Mouse (Mus musculus) embryonic stem cell, embryonic (primary cell): ENCODE data around the gene Castor1.

Experiments
- CTCF ChIA-PET, 4 experiments: fragments of 300-600 bp in 2 of 4; fragments of 350-600 bp in 2 of 4; sonication (Branson Sonifier 250); formaldehyde crosslinking; loops; one replicate each; lab custom pipeline; 2022; ENCODE audit warnings: inconsistent platforms in 2 of 4; lab: Charles Lee
- POLR2A ChIA-PET, 4 experiments: fragments of 300-600 bp in 2 of 4; fragments of 350-600 bp in 2 of 4; sonication (Branson Sonifier 250); formaldehyde crosslinking; loops; one replicate each; lab custom pipeline; 2022; ENCODE audit warnings: antibody characterized with exemption in 4 of 4, inconsistent platforms in 1 of 4; lab: Charles Lee

The Castor1 gene

GRCm38 (mm10) chr11:4217914-4218629 is at the start of gene Castor1:
Gene Castor1, plus strand, starts transcription at chr11:4218225.
- ChIA-PET CTCF (interaction anchor here in 2 of 4 experiments (0.6 to 3.8 kb wide), 18 partner anchors 15 to 297 kb away, joined by 3 to 42 read pairs (median 6); partner anchors contain the start of genes Lif (in 1 of the 2), Rnf215 (in 1 of the 2), Sec14l2 (in 1 of the 2) and Tbc1d10a (in 1 of the 2)), POLR2A (interaction anchor here in 3 of 4 experiments (0.7 to 5.7 kb wide), 23 partner anchors 8 to 94 kb away, joined by 3 to 49 read pairs (median 5); partner anchors contain the start of genes Tbc1d10a (in 2 of the 3), Ccdc157 (in 1 of the 3), Lif (in 1 of the 3) and Rnf215 (in 1 of the 3))

GRCm38 (mm10) chr11:4174586-4174985 is 43.4 kb upstream of the Castor1 start:
- ChIA-PET CTCF (interaction anchor here in 2 of 4 experiments (0.7 to 0.9 kb wide), 2 partner anchors 10 to 84 kb away, joined by 3 read pairs; no protein-coding TSS in a partner anchor), POLR2A (interaction anchor here in 3 of 4 experiments (0.9 to 21.4 kb wide), 9 partner anchors 6 to 41 kb away, joined by 3 to 328 read pairs (median 3); partner anchors contain the start of genes Tbc1d10a (in 3 of the 3), Ccdc157 (in 2 of the 3), Sf3a1 (in 2 of the 3) and Rnf215 (in 1 of the 3))

GRCm38 (mm10) chr11:4177716-4178115 is 40.3 kb upstream of the Castor1 start:
- ChIA-PET CTCF (interaction anchor here in 1 of 4 experiments (0.6 kb wide), 1 partner anchor 783 kb away, joined by 3 read pairs; no protein-coding TSS in a partner anchor), POLR2A (interaction anchor here in 2 of 4 experiments (1.3 to 21.4 kb wide), 5 partner anchors 3 to 17 kb away, joined by 3 to 328 read pairs (median 9); partner anchors contain the start of genes Tbc1d10a (in 2 of the 2), Ccdc157 (in 1 of the 2) and Sf3a1 (in 1 of the 2))

- CTCF ChIA-PET, result interaction anchor here in 1 of 4 experiments (0.5 to 1.4 kb wide), 4 partner anchors 34 to 214 kb away, joined by 3 to 5 read pairs (median 4); no protein-coding TSS in a partner anchor
Observed at GRCm38 (mm10) chr11:4182061-4182460, 36.0 kb upstream of the Castor1 start.

GRCm38 (mm10) chr11:4183511-4183910 is 34.5 kb upstream of the Castor1 start:
- CTCF ChIA-PET, result interaction anchor here in 2 of 4 experiments (0.7 to 1.4 kb wide), 3 partner anchors 17 to 49 kb away, joined by 3 to 4 read pairs (median 4); no protein-coding TSS in a partner anchor
- POLR2A ChIA-PET, result interaction anchor here (0.6 to 16.8 kb wide), 14 partner anchors 9 to 931 kb away, joined by 3 to 328 read pairs (median 4); partner anchors contain the start of genes Castor1 (in 1 of the 4), Ccdc157 (in 1 of the 4) and Sf3a1 (in 1 of the 4)

More at GRCm38 (mm10) chr11:4182061-4182460, 36.0 kb upstream of the Castor1 start:
- POLR2A ChIA-PET, result interaction anchor here in 2 of 4 experiments (1.2 to 16.8 kb wide), 8 partner anchors 8 to 65 kb away, joined by 3 to 328 read pairs (median 8); partner anchors contain the start of genes Ccdc157 (in 2 of the 2) and Sf3a1 (in 2 of the 2)

- ChIA-PET POLR2A (interaction anchor here in 3 of 4 experiments (0.6 to 16.8 kb wide), 17 partner anchors 8 to 910 kb away, joined by 3 to 328 read pairs (median 4); partner anchors contain the start of genes Castor1 (in 1 of the 3), Ccdc157 (in 1 of the 3) and Sf3a1 (in 1 of the 3)), CTCF (interaction anchor here (0.5 to 1.1 kb wide), 9 partner anchors 9 to 1683 kb away, joined by 3 to 10 read pairs (median 3); no protein-coding TSS in a partner anchor)
Observed at GRCm38 (mm10) chr11:4184251-4184952, 33.6 kb upstream of the Castor1 start.

GRCm38 (mm10) chr11:4185480-4185879 is 32.5 kb upstream of the Castor1 start:
- ChIA-PET CTCF (interaction anchor here in 3 of 4 experiments (0.6 to 2.4 kb wide), 6 partner anchors 11 to 931 kb away, joined by 3 to 25 read pairs (median 10); partner anchors contain the start of gene Rnf215 (in 1 of the 3)), POLR2A (interaction anchor here in 3 of 4 experiments (0.6 to 16.8 kb wide), 20 partner anchors 9 to 118 kb away, joined by 3 to 328 read pairs (median 8); partner anchors contain the start of genes Castor1 (in 1 of the 3), Ccdc157 (in 1 of the 3), Sec14l2 (in 1 of the 3) and Sf3a1 (in 1 of the 3))

GRCm38 (mm10) chr11:4186486-4187317 is 31.3 kb upstream of the Castor1 start, which contains the start of gene Tbc1d10a:
Gene Tbc1d10a, plus strand, starts transcription at chr11:4186789.
- POLR2A ChIA-PET, result interaction anchor here in 3 of 4 experiments (0.5 to 16.8 kb wide), 87 partner anchors 9 to 800 kb away, joined by 3 to 328 read pairs (median 4); partner anchors contain the start of genes Rnf215 (in 3 of the 3), Sec14l2 (in 3 of the 3), Ccdc157 (in 2 of the 3) and Pes1 (in 2 of the 3)
- CTCF ChIA-PET, result interaction anchor here (0.6 to 2.4 kb wide), 14 partner anchors 9 to 185 kb away, joined by 3 to 19 read pairs (median 4); partner anchors contain the start of genes Rnf215 (in 2 of the 4) and Castor1 (in 1 of the 4)

- POLR2A ChIA-PET, result interaction anchor here in 3 of 4 experiments (0.7 to 16.8 kb wide), 45 partner anchors 9 to 696 kb away, joined by 3 to 328 read pairs (median 7); partner anchors contain the start of genes Ccdc157 (in 2 of the 3), Rnf215 (in 2 of the 3), Sec14l2 (in 2 of the 3) and Sf3a1 (in 2 of the 3)
- CTCF ChIA-PET, result interaction anchor here (0.6 to 2.4 kb wide), 8 partner anchors 32 to 107 kb away, joined by 3 to 19 read pairs (median 5); partner anchors contain the start of genes Rnf215 (in 2 of the 4) and Castor1 (in 1 of the 4)
Observed at GRCm38 (mm10) chr11:4187318-4187700, 30.7 kb upstream of the Castor1 start.

- POLR2A ChIA-PET, result interaction anchor here in 2 of 4 experiments (1.3 to 16.8 kb wide), 3 partner anchors 16 to 29 kb away, joined by 7 to 328 read pairs (median 39); partner anchors contain the start of genes Ccdc157 (in 1 of the 2) and Sf3a1 (in 1 of the 2)
- CTCF ChIA-PET, result no interaction called here
Observed at GRCm38 (mm10) chr11:4189182-4189581, 28.8 kb upstream of the Castor1 start.

- ChIA-PET POLR2A (interaction anchor here in 2 of 4 experiments (0.6 to 2.8 kb wide), 9 partner anchors 9 to 318 kb away, joined by 3 to 12 read pairs (median 4); partner anchors contain the start of genes Castor1 (in 2 of the 2), Ccdc157 (in 1 of the 2) and Sf3a1 (in 1 of the 2)), CTCF (interaction anchor here in 1 of 4 experiments (0.5 kb wide), 1 partner anchor 197 kb away, joined by 8 read pairs; no protein-coding TSS in a partner anchor)
Observed at GRCm38 (mm10) chr11:4190677-4191076, 27.3 kb upstream of the Castor1 start.

GRCm38 (mm10) chr11:4192757-4193156 is 25.3 kb upstream of the Castor1 start:
- ChIA-PET CTCF (interaction anchor here in 3 of 4 experiments (0.6 to 1.6 kb wide), 3 partner anchors 58 to 690 kb away, joined by 3 to 6 read pairs (median 3); partner anchors contain the start of gene Rnf215 (in 1 of the 3)), POLR2A (interaction anchor here in 2 of 4 experiments (0.9 to 3.2 kb wide), 6 partner anchors 9 to 907 kb away, joined by 3 to 16 read pairs (median 6); no protein-coding TSS in a partner anchor)

GRCm38 (mm10) chr11:4193420-4193819 is 24.6 kb upstream of the Castor1 start:
- ChIA-PET CTCF (interaction anchor here in 2 of 4 experiments (0.6 to 1.6 kb wide), 2 partner anchors 67 to 689 kb away, joined by 3 read pairs; no protein-coding TSS in a partner anchor), POLR2A (interaction anchor here in 2 of 4 experiments (1.1 to 3.2 kb wide), 4 partner anchors 13 to 907 kb away, joined by 3 to 16 read pairs (median 4); no protein-coding TSS in a partner anchor)

GRCm38 (mm10) chr11:4195597-4196031 is 22.4 kb upstream of the Castor1 start:
- ChIA-PET POLR2A (interaction anchor here in 3 of 4 experiments (0.9 to 3.3 kb wide), 8 partner anchors 8 to 35 kb away, joined by 3 to 29 read pairs (median 6); partner anchors contain the start of gene Tbc1d10a (in 3 of the 3)), CTCF (interaction anchor here in 2 of 4 experiments (0.7 to 1.0 kb wide), 2 partner anchors 10 to 314 kb away, joined by 3 read pairs; no protein-coding TSS in a partner anchor)
